Mouse (Mus musculus) left cerebral cortex, postnatal 36 days (tissue): ENCODE data around the gene Ptges2. TPM values are rescaled to one million over a fixed set of nuclear protein-coding genes. Genes with fewer than 3 reads are reported as not detected.
A peak's percentile ranks its signal among the peaks of the same experiment; 100 is the strongest.

Experiments
- DNase-seq, 2 experiments: peaks; one replicate each; pipeline ENCODE4 v3.0.0; 2021 to 2022; ENCODE audit warnings: low spot score in 2 of 2, mixed read lengths in 1 of 2
- intact Hi-C: fragments of 180-260 bp; cut with DNase I; formaldehyde crosslinking; loops from one replicate; pipeline ENCODE4 v1.15.1; 2025
- total RNA-seq, 2 experiments: library from RNA; stranded (reverse); gene quantifications; 2 replicates each; pipeline ENCODE4 v1.2.3; 2021

Gene Ptges2
- total RNA-seq, 2 experiments from 2014 or later: 40.6 to 54.8 TPM

DNA sequence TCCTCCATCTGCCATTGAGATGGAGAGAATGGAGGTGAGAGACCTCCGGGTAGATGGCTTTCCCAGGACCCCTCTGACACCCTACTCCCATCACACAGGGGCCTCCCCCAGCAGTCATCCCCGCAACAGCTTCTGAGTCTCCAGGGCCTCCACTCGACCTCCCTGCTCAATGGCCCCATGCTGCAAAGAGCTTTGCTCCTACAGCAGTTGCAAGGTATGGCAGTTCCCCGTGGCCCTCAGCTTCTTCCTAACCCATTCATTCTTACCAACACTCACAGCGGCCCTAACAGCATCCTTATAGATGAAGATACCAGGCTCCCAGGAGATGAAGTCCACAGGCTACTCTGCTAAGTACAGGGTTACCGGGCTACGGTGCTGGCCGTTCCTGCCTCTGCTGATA is 31.6 kb upstream of the Ptges2 start:
- no peak for DNase-seq
- intact Hi-C loops: loop anchor here (5.0 kb wide), 1 partner anchor 33 kb away; the partner anchor contains the start of gene Ptges2

DNA sequence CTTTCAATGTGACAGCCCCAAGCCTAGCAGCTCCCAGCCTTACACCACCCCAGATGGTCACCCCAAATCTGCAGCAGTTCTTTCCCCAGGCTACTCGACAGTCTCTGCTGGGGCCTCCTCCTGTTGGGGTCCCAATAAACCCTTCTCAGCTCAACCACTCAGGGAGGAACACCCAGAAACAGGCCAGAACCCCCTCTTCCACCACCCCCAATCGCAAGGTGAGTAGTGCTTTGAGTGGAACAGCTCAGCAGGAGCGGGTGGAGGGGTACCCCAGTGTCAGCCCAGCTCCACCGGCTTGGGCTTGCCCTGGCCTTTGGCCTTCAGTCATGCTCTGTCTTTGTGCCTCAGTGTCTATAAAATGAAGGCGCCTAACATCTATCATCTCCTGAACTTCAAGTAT is 28.4 kb upstream of the Ptges2 start:
- intact Hi-C loops: no loop called here
- no peak for DNase-seq

DNA sequence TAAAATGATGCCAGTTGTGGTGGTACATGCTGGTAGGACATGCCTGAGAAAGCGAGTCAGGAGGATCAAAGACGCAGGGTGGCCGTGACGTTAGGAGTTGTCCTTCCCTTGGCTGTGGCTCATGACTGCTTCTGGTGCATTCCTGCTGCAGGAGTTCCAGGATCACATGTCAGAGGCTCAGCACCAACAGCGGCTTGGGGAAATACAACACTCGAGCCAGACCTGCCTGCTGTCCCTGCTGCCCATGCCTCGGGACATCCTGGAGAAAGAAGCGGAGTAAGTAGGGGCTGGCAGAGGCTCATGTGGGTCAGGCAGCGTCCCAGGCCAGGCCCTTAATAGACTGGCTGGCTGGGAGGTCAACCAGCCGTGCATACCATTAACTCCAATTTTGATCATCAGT is 21.5 kb upstream of the Ptges2 start:
- intact Hi-C loops: no loop called here

DNA sequence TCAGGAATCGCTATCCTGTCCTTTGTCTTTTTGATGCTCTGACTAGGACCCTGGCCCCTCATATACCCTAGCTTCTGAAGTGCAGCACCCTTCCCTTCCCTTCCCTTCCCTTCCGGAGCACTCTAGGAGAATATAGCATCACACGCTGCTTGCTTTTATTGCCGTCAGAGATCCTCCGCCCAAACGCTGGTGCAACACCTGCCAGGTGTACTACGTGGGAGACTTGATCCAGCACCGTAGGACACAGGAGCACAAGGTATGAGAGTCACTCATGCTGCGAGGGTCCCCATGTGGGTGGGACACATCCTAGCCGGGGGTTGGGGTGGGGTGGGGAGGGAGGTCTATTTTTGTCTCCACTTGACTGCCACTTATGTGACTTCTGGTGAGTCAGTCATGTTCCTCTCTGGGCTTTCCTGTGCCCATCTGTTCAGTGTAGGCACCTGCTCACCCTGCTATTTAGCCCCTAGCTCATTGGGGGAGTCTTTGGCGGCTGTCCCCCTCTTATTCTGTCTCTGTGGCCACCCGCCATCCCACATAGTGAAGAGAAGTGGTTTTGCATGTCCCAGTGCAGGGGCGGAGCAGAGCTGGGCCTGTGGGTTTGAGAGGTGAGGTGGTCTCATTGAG is 20.3 kb upstream of the Ptges2 start:
- intact Hi-C loops: no loop called here
- peak; percentile 50 to 72 for DNase-seq

More for the DNA sequence above, 21.5 kb upstream of the Ptges2 start:
- DNase-seq: no peak

DNA sequence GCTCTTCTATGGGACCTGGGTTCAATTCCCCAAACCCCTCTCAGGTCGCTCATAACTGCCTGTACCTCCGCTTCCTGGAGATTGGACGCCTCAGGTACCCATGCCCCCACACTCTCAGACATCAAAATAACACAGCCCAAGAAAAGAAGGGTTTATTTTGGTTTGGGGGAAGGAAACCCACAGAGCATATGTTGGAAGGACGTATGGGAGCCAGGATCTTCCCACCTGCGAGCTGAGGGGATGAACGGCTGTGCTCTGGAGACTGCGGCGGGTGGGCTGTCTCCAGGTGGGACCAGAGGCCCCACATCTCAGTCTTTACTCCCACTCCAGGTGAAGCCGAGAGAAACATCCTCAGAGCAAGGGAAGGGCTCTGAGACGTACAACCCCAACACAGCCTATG is 18.7 kb upstream of the Ptges2 start:
- intact Hi-C loops: no loop called here
- DNase-seq: peak; percentile 51 to 73

DNA sequence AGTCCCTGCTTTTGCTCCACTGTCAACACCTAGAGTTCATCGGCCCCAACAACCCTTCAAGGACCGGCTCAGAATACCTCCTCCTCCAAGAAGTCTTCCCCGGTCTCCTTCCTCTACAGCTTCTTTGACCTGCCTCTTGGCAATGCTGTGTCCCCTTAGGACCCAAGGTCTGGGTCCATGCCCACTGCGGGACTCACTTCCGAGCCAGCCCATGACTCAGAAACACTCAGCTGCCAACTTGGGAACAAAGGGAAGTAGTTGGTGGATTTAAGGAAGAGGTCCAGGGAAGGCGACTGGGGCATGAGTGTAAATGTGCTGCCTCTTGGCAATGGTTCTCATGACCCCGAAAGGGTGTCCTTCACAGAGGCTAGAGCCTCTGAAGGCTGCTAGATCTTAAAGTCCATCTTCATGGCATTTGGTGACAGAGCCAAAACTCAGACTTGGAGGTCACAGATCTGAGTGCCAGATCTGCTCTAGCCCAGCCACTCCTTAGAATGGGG is 15.6 kb upstream of the Ptges2 start:
- no peak for DNase-seq
- intact Hi-C loops: no loop called here

DNA sequence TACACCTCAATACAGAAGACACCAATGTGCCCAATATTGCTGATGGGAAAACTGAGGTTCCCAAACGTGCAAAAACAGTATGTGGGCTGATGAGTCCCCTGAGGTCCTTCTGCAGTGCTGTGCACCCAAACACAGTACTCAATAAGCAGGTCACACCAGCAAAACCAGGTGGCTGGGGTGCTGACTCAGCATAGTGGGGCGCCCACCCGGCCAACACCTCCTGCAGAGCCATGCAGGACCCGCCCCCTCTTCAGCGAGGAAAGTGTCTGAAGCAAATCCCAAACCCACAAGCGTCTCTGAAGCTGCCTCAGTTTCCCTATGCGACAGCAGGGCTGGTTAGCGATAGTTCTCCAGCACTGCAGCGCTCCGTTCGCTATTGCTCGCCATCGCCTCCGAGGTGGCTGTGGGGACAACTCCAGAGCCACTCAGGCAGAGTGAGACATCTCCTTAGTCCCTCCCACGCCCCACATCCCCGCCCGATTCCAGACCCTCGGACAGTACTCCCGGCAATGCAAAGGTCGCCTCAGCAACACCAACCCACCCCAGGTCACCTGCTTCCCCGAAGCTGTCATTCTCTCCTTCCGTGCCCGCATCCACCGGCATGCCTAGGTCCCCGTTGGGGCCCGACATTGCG is 14.4 kb upstream of the Ptges2 start:
- DNase-seq: no peak
- intact Hi-C loops: no loop called here

DNA sequence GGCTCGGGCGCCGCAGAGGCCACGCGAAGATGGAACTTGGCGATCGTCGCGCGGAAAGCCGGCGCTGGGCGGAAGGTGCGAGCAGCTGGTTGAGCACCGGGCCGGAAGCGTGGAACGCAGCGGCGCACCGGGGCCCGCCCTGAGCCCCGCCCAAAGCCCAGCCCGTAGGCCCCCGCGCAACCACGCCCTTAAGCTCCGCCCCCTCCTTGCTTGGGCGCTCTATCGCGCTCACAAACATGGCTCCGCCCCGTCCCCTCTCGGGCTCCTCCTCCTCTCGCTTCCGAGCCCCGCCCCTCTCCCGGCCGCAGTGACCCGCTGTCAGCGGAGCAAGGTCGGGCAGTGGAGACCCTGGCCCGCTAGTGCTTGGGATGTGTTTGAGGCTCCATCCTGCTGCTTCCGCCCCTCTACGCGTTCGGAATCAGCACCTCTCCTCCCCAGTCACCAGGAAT is 13.9 kb upstream of the Ptges2 start, which contains the start of gene 1110008P14Rik:
1110008P14Rik (minus strand) TSS at position 164 of the 449 bp plus-strand sequence.
- intact Hi-C loops: no loop called here
- DNase-seq: peak; percentile 90 to 94

DNA sequence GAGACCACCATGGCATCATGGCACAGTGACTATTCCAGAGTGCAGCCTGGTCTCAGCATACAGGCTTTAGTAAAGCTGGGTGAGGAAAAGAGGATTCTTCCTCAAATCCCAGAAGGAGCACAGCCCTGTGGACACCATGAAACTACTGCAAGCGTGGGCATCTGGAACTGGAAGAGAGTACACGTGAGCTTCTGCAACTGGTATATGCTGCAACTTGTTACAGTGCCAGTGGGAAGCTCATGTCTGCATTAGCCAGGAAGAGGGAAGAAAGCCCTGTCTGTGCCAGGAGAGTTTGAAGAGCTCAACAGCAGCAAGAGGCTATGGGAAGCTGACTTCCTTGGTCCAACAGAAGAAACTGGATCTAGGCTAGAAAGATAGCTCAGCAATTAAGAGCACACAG is 13.0 kb upstream of the Ptges2 start:
- peak in 1 of 2 experiments; percentile 17 for DNase-seq
- intact Hi-C loops: no loop called here

DNA sequence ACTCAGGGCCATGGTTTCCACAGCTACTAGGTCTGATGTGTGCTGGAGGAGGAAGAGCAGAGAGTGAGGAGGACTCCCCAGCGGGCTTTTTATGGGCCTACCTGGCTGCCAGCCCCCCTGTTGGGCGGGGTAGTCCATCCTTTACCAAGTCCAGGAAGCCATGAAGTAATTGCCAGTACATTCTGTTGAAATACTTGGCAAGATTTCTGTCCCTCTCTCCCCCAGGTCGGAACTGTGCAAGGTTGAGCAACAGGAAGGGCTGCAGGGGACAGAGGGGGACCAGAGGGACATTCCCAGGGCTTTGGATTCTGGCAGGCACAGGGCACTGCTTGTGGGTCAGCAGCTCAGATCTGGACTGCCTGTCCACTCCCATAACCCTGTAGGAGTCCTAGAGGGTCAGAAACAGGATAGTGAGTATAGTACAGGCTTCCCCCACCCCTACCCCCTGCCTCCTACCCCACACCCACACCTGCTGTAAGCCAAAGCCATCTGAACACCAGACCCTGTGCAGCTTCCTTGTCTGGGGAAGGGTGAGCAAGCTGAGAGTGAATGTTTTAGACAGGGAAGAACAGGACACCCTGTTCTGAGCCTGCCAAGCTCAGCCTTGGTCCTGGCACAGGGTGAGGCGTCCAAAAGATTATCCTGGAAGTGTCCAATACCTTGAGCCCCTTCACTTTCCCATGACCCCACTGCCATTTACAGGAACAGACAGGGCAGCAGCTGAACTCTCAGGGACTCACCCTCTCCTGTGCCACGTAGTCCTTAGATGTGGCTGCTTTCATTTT is 7.8 kb upstream of the Ptges2 start, which contains the start of gene Lcn2:
Lcn2 (minus strand) TSS at position 547 of the 785 bp plus-strand sequence.
- DNase-seq: no peak
- intact Hi-C loops: no loop called here

DNA sequence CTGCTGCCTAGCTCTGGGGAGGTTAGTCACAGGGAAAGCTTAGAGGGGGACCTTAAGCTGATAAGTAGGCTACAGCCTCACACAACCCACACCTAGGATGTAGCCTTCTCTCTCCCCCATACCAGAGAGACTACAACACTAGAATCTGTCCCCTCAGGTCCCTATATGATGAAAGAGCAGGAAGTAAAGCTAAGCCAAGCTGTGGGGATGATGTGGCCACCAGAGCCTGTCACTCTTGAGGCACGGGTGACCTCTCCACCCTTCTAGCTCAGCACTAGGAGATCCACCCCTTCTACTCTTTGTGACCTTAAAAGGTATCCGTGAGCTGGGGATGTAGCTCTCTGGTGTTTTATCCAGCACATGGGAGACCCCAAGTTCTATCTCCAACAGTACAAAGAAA is 6.5 kb upstream of the Ptges2 start:
- no peak for DNase-seq
- intact Hi-C loops: no loop called here

DNA sequence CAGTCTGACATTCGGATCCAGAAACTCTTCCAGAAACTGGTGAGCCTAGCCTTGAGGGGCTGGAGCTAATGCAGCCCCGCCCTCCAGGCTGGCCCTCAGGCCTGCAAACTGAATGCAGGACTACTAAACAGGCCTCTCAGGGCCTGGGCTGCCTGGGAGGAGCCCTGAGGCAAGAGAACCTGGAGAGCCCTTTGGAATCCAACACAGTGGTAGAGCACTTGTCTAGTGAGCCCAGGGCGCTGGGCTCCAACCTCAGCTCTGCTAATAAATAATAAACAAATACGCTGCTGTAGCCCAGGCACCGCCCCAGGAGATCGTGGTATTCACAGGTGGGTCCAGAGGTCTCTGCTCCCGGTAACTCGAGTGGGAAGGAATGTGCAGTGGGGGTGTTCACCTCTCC is 4.8 kb upstream of the Ptges2 start:
- DNase-seq: no peak
- intact Hi-C loops: no loop called here

DNA sequence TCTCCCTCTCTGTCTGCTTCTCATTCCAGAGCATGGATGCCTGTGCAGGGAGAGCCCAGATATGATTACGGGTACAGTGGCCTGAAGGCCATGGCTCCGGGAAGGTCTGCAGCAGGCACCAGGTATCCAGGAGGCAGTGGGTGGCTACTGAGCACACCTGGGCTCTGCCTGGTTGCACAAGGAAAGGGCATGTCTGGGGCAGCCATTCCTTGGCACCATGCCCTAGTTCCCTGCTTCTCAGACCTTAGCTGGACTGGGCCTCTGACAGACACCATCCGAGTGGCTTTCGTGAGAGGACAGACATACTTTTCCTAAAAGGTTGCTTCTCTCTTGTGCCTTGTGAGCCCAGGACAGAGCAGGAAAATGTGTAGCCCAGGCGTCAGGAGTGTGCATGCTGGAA is 3.6 kb upstream of the Ptges2 start:
- intact Hi-C loops: no loop called here
- no peak for DNase-seq

DNA sequence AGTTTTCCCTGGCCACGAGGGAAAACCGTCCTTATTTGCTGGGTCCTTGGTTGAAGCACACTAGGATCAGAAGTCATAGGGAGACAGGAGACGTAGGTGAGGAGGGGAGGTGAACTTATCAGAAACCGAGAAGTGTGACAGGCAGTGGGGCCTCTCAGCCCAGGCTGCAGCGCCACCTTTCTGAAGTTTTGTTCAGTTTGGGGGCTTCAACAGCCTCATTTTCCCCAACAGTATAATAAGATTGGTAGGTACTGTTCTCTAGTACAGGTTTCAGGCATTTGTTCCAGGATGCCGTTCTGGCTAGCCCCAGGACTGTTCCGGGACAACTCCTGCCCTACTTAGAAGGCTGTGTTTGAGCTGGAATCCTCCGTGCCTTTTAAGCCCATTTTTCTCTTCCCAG is 723 bp upstream of the Ptges2 start:
- intact Hi-C loops: loop anchor here (5.0 kb wide), 1 partner anchor 33 kb away; no protein-coding TSS in a partner anchor
- DNase-seq: no peak

DNA sequence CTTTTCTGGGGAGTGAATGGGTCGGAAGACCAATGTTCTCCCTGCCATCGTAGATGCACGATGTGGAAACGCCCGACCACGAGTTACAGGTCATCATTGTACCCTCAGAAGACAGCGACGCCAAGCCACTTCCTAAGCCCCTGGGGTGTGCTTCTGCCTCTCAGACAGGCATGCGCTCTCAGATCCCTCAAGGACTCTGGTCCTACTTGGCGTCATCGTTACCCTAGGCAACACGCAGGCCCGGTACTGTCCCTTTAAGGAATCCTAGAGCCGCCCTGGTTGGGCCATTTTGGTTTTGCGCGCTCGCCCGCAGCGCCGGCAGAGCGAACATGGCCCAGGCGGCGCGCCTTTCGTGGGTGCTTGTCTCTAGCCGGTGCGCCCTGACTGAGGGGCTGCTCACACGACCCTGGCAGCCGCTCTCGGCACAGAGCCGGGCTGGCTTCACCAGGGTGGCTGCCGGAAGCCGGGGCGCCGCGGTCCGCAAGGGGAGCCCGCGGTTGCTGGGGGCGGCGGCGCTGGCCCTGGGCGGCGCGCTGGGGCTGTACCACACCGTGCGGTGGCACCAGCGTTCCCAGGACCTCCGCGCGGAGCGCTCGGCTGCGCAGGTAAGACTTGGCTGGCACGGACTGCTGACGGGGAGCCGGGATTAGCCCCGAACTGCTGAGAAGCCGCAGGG is 388 bp downstream of the Ptges2 start:
- peak; percentile 94 to 95 for DNase-seq
- intact Hi-C loops: loop anchor here (5.0 kb wide), 1 partner anchor 34 kb away; no protein-coding TSS in a partner anchor

DNA sequence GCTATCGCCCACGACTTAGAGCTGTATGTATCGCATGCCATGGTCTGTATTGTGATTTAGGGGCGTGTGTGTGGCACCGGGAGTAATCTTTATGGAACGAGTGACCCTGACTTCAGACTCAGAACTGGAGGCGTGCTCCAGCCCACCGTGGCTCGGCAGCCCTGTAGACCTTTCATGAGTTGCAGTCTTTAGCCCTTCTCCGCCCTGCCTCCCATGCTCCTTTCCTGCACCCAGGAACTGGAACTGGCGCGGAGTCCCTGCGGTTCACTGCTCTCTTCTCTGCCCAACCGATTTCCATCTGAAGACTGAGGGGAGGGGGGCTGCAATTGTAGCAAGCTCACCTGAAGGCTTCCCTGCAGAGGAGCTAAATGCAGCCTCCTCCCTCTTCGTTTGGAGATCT is 999 bp downstream of the Ptges2 start:
- intact Hi-C loops: loop anchor here (5.0 kb wide), 1 partner anchor 34 kb away; no protein-coding TSS in a partner anchor
- no peak for DNase-seq

DNA sequence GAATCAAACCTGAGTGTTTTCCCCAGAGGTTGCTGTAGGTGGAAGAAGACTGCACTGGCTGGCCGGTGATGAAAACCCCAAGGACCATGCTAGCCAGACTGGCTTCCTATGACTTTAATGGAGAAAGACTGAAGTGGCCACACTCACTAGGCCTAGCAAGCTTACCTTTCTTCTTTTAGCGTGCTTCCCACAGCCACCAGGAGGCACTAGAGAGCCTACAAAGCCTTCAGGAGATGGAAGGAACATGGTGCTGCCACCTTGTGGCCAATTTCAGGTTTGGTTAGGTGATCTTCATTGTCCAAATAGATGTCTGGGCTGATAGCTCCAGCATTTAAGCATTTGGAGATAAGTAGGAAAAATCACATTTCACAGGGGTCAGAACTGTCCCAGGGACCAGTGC is 9.0 kb downstream of the Ptges2 start:
- intact Hi-C loops: loop anchor here (1.0 to 5.0 kb wide), 2 partner anchors 84 to 163 kb away; no protein-coding TSS in a partner anchor
- peak; percentile 87 to 92 for DNase-seq

DNA sequence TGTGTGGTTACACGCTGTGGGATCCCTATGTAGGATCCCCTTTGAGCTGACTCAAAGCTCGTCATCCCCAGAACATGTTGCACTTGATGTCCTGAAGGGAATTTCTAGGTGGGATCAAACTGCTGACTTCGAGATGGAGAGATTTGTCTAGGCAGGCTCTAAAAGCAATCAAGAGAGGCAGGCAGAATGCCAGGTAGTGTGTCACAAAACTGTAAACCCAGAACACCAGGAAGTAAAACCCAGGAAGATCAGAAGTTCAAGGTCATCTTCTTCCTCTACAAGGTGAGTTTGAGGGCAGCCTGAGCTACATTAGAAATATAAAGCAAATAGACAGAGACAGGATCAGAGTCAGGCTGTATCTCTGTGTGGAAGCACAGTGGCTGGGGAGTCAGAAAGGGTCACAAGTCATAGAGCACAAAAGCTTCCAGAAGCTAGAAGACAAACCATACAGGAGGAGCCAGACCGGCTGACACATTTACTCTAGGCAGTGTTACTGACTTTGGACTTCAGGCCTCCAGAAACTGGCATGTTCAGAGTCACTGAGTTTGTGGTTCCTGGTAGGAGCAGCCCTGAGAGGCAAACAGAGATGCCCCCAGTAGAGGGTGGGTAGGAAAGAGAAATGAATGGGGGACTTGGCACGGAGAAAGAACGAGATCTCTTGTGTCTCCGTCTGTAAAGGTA is 11.6 kb downstream of the Ptges2 start:
- DNase-seq: no peak
- intact Hi-C loops: no loop called here
